Mouse (Mus musculus) heart, adult 2 months (tissue): ENCODE data around the gene Trpc4. TPM values are rescaled to one million over a fixed set of nuclear protein-coding genes. Genes with fewer than 3 reads are reported as not detected.

Experiments used
- DNase-seq, 2 experiments: peaks; one replicate each; pipeline ENCODE4 v3.0.0; 2021
- H3K27ac ChIP-seq: fragments of 200-600 bp; 2 replicates; pipeline ENCODE4 v1.8.1; 2022
- H3K27me3 ChIP-seq: fragments of 200-500 bp; 2 replicates; pipeline ENCODE4 v1.6.1; 2012; ENCODE audit warnings: mild to moderate bottlenecking, low read length, inconsistent platforms, mixed read lengths; ENCODE audit not compliant: control insufficient read depth, insufficient read depth
- H3K36me3 ChIP-seq: fragments of 200-500 bp; 2 replicates; pipeline ENCODE4 v1.6.1; 2012; ENCODE audit warnings: low read length, inconsistent platforms; ENCODE audit not compliant: control insufficient read depth, insufficient read depth
- H3K4me1 ChIP-seq: fragments of 200-500 bp; 2 replicates; pipeline ENCODE4 v1.6.1; 2011; ENCODE audit warnings: low read length; ENCODE audit not compliant: control insufficient read depth, insufficient read depth
- H3K4me3 ChIP-seq: fragments of 200-600 bp; 2 replicates; pipeline ENCODE4 v1.8.1; 2022
- H3K79me2 ChIP-seq: fragments of 200-500 bp; replicated peaks from 2 replicates; pipeline ENCODE4 v1.6.1; 2012; ENCODE audit warnings: mild to moderate bottlenecking, inconsistent platforms, low read length, moderate library complexity, mixed read lengths; ENCODE audit not compliant: control insufficient read depth, insufficient read depth
- H3K9ac ChIP-seq: fragments of 200-500 bp; 2 replicates; pipeline ENCODE4 v1.6.1; 2012; ENCODE audit warnings: low read depth, mild to moderate bottlenecking, control low read depth, inconsistent platforms, low read length, mixed read lengths
- CTCF ChIP-seq: fragments of 200-600 bp; IDR thresholded peaks from 2 replicates; pipeline ENCODE4 v1.8.1; 2022; ENCODE audit warnings: antibody characterized with exemption, mild to moderate bottlenecking, moderate library complexity
- EP300 ChIP-seq: fragments of 200-500 bp; IDR thresholded peaks from 2 replicates; pipeline ENCODE4 v1.6.1; 2011; ENCODE audit warnings: low read depth, low read length, control low read depth; ENCODE audit not compliant: insufficient read depth
- POLR2A ChIP-seq: fragments of 200-500 bp; IDR thresholded peaks from 2 replicates; pipeline ENCODE4 v1.6.1; 2011; ENCODE audit warnings: mild to moderate bottlenecking, low read depth, low read length, control low read depth; ENCODE audit not compliant: insufficient read depth
- WGBS: fragments of 180-500 bp; shearing (Covaris S2); methylation state at CpG from one replicate; pipeline ENCODE4 v1.1.7; 2018; 5-methylcytosine and 5-hydroxymethylcytosine counted together
- intact Hi-C: fragments of 180-260 bp; cut with DNase I; formaldehyde crosslinking; loops from one replicate; pipeline ENCODE4 v1.15.1; 2025
- polyA plus RNA-seq: library from polyadenylated mRNA; depleted of rRNA; stranded (reverse); fragments of >200 nt; gene quantifications from 2 replicates; pipeline ENCODE4 v1.2.3, GENCODE M21; 2012
- total RNA-seq, 2 experiments: library from RNA; stranded (reverse); gene quantifications; 2 replicates each; pipeline ENCODE4 v1.2.3; 2021

Gene Trpc4
- total and polyA plus RNA-seq, 3 experiments, result 0.06 to 0.20 (median 0.16) TPM

- no peak for TF ChIP-seq EP300
- Histone ChIP-seq H3K27ac (no peak overlapping the region), H3K4me1 (no peaks in the 10 kb centered on the region), H3K9ac (no peak overlapping the region), H3K79me2 (no peaks in the 10 kb centered on the region), H3K4me3 (no peak overlapping the region), H3K27me3 (no peaks in the 10 kb centered on the region), H3K36me3 (no peaks in the 10 kb centered on the region)
- intact Hi-C loops, result loop anchor here (10.0 kb wide), 1 partner anchor 158 kb away; no protein-coding TSS in a partner anchor
- DNase-seq, result no peak
- under 1% methylated on average over 28 of the region's 28 CpGs for WGBS
These were observed 623 bp downstream of the Trpc4 start for GRCm38 (mm10) chr3:54156316-54157000.

DNA sequence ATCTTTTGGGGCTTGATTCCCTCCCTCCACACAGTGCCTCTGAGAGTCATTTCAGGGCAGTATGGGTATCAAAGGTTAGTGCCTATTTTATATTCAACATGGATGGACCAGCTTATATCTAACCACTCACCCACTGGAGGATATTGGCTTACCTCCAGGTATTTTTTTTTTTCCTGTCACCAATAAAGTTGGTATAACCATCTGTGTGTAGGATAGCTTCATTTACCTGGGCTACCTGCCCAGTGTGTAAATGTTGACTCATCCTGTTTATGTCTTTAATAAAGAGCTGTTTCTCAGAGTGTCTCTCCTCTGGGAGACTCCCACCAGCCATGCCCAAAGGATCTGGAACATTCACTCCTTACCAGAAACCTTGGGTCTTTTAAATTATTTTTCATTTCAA lies 14.9 kb downstream of the Trpc4 start:
- Histone ChIP-seq H3K9ac (no peak overlapping the region), H3K36me3 (no peaks in the 10 kb centered on the region), H3K27ac (no peak overlapping the region), H3K4me3 (no peak overlapping the region), H3K27me3 (no peaks in the 10 kb centered on the region), H3K79me2 (no peaks in the 10 kb centered on the region; the same call in 1 of the 2 replicates), H3K4me1 (no peaks in the 10 kb centered on the region)
- DNase-seq, result no peak
- no peak for TF ChIP-seq POLR2A
- no peak for TF ChIP-seq CTCF
- TF ChIP-seq EP300, result no peak
- intact Hi-C loops, result no loop called here

GRCm38 (mm10) chr3:54177296-54177695 lies 21.5 kb downstream of the Trpc4 start:
- no peak for DNase-seq
- no peak overlapping the region for H3K4me3 ChIP-seq
- intact Hi-C loops, result no loop called here
- no peaks in the 10 kb centered on the region for H3K27me3 ChIP-seq
- WGBS, result 90% methylated on average over 1 of the region's 1 CpGs
- no peak overlapping the region for H3K9ac ChIP-seq
- TF ChIP-seq CTCF (no peak), EP300 (no peak), POLR2A (no peak)
- H3K79me2 ChIP-seq, result no peaks in the 10 kb centered on the region; the same call in 1 of the 2 replicates
- no peak overlapping the region for H3K27ac ChIP-seq
- no peaks in the 10 kb centered on the region for H3K4me1 ChIP-seq
- H3K36me3 ChIP-seq, result no peaks in the 10 kb centered on the region

GRCm38 (mm10) chr3:54190932-54191668 lies 35.3 kb downstream of the Trpc4 start:
- H3K4me1 ChIP-seq, result no peaks in the 10 kb centered on the region
- no peaks in the 10 kb centered on the region for H3K79me2 ChIP-seq
- H3K36me3 ChIP-seq, result no peaks in the 10 kb centered on the region
- no peak overlapping the region for H3K27ac ChIP-seq
- no peaks in the 10 kb centered on the region for H3K27me3 ChIP-seq
- no peak overlapping the region for H3K4me3 ChIP-seq
- DNase-seq, result no peak
- no peak overlapping the region for H3K9ac ChIP-seq
- TF ChIP-seq EP300 (no peak), POLR2A (no peak), CTCF (no peak)
- intact Hi-C loops, result no loop called here
- WGBS, result 38% methylated on average over 6 of the region's 6 CpGs

DNA sequence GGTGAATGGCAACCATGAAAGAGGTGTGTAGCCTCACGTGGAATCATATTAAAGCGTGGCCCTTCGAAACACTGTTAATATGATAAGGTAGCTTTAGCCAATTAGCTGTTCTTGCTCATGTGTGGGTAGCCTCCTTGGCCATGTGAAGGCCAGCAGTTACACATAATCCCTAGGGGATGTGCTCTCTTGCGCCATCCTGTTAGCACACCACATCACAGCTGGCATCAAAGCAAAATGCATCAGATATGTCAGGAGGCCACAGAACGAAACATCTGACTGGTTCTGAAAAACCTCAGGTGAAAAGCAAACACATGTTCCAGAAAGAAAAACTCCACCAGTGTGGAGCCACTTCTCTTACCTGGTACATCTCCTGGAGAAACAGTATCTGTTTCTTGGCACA lies 45.4 kb downstream of the Trpc4 start:
- intact Hi-C loops, result no loop called here
- TF ChIP-seq EP300, result no peak
- TF ChIP-seq CTCF, result no peak
- no peak for TF ChIP-seq POLR2A
- WGBS, result 86% methylated on average over 5 of the region's 5 CpGs

GRCm38 (mm10) chr3:54204386-54204785 lies 48.6 kb downstream of the Trpc4 start:
- Histone ChIP-seq H3K4me3 (no peak overlapping the region), H3K27me3 (no peaks in the 10 kb centered on the region), H3K4me1 (no peaks in the 10 kb centered on the region), H3K27ac (no peak overlapping the region), H3K9ac (no peak overlapping the region), H3K36me3 (no peaks in the 10 kb centered on the region), H3K79me2 (no peaks in the 10 kb centered on the region)
- WGBS, result 70% methylated on average over 5 of the region's 5 CpGs
- TF ChIP-seq CTCF, result no peak
- TF ChIP-seq POLR2A, result no peak
- no peak for TF ChIP-seq EP300
- intact Hi-C loops, result no loop called here
- no peak for DNase-seq

More for the DNA sequence above, 45.4 kb downstream of the Trpc4 start:
- no peak for DNase-seq
- no peak overlapping the region for H3K9ac ChIP-seq
- no peak overlapping the region for H3K27ac ChIP-seq
- no peaks in the 10 kb centered on the region for H3K36me3 ChIP-seq
- H3K27me3 ChIP-seq, result no peaks in the 10 kb centered on the region
- H3K79me2 ChIP-seq, result no peaks in the 10 kb centered on the region
- no peaks in the 10 kb centered on the region for H3K4me1 ChIP-seq
- H3K4me3 ChIP-seq, result no peak overlapping the region
